Mouse (Mus musculus): Measurements from ENCODE around the gene Mlxip.

The Mlxip gene

GRCm38 (mm10) chr5:123394303-123394956 is at the start of gene Mlxip:
TSS of gene Mlxip (plus strand) at chr5:123394798.
- peak; percentile 91 for DNase-seq

- DNase-seq, result peak; percentile 54
These were observed 49.4 kb upstream of the Mlxip start for GRCm38 (mm10) chr5:123344963-123345852.

DNA sequence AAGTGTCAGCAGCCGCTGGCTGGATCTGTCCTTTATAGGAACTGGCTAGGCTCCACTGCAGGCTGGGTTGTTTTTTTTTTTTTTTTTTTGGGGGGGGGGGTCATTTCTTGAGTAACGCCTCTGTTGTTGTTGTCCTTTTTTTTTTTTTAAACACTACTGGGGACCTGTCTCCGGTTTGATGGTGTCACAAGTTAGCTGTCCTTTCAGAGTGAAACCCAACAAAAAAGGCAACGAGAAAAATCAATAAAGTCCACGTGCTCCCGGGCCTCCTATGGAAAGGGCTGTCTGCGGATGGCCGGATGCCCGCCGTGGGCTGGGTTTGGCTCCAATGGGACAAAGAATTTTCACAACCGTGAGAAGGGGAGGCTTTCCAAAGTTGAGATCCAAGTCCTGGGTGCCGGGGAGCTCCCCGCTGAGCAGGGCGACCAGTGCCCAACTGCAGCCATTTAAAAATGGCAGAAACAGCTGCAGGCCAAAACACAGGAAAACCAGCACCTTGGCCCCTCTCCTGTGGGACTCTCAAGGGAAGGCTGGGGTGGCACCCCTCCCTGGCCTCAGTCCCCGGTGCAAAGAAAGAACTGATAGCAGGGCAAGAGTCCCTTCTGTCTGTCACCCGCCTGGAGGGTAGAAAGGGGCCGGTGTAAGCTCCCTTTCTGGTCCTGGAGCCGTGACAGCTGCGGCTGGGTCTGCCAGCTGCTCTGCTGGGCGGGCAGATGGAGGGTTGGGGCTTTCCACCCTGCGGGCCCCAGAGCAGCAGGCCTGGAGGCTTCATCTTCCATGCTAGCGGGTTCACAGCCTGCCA is 48.5 kb upstream of the Mlxip start:
- DNase-seq, result peak; percentile 70

DNA sequence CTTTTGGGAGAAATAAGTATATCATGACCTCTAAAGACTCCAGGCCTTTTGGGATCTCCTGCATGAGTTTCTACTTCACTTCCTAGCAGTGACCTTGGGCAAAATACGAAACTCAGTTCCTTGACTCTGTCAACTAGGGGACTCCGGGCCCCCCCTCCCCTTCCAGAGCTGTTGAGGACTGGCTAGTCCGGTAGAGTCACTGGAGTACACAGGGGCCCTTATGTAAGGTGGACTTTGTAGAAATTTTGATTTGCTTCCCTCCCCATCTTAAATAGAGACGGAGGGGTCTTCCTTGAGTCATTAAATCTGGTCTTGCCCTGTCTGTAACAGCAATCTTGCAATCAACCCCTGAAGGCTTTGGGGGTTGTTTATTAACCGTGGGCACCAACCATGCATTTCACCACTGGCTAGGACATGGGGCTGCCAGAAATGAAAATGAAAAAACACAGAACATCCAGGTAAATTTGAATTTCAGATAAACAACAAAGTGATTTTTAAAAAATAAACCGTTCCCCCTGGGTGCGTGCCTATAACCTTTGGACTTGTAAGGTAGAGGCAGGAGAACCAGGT is 47.8 kb upstream of the Mlxip start:
- no peak for DNase-seq

- DNase-seq, result no peak
These were observed 46.6 kb upstream of the Mlxip start for GRCm38 (mm10) chr5:123347985-123348384.

DNA sequence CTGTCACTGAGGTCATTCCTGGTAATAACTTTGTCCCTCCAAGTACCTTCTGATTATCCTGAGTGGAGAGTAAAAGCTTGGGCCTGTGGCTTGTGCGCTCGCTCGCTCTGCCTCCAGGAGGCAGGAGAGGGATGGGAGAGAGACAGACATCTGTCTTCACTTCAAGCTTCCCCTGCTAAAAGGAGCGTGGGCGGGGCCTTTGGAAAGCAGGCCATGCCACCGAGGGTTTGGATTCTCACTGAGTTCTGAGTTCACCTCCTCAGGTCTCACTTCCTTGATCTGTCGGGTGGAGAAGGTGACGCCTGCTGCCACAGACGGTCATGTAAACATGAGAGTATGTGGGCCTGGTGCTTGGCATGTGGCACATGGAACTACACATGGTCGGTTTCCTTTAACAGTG is 44.2 kb upstream of the Mlxip start:
- DNase-seq, result no peak

- no peak for DNase-seq
These were observed 38.7 kb upstream of the Mlxip start for GRCm38 (mm10) chr5:123355918-123356317.

- no peak for DNase-seq
These were observed 37.3 kb upstream of the Mlxip start for GRCm38 (mm10) chr5:123357253-123357652.

GRCm38 (mm10) chr5:123359431-123359830 is 35.2 kb upstream of the Mlxip start:
- DNase-seq, result no peak

GRCm38 (mm10) chr5:123362911-123363310 is 31.7 kb upstream of the Mlxip start:
- no peak for DNase-seq

DNA sequence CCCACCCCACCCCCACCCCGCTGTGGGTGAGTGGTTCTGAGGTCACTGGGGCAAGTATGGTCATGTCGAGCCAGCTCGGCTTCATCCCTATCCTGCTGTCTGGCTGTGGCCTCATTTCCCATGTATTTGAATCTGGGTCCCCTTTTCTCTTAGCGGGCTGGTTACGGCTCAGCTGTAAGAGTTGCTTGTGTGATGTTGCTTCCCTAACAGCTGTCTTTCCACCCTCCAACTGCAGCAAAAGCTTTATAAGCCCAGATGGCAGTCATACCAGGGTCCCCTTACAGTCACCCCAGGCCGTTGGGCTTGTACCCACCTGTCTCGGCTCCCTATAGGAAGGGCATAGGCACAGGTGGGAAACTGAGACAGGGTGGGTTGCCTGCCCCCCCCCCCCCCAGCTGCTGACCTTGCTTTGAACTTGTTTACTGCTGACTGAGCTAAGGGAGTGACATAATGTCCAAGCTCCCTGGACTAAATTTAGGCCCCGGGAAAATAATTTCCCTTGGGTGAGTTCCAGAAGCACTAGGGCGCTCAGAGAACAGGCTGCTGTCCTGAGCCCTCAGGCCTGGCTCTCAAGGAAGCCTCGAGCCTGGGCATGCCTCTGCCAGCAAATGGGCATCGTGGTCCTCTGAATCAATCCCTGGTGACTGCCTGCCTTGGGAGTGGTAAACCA is 30.2 kb upstream of the Mlxip start:
- peak; percentile 85 for DNase-seq

DNA sequence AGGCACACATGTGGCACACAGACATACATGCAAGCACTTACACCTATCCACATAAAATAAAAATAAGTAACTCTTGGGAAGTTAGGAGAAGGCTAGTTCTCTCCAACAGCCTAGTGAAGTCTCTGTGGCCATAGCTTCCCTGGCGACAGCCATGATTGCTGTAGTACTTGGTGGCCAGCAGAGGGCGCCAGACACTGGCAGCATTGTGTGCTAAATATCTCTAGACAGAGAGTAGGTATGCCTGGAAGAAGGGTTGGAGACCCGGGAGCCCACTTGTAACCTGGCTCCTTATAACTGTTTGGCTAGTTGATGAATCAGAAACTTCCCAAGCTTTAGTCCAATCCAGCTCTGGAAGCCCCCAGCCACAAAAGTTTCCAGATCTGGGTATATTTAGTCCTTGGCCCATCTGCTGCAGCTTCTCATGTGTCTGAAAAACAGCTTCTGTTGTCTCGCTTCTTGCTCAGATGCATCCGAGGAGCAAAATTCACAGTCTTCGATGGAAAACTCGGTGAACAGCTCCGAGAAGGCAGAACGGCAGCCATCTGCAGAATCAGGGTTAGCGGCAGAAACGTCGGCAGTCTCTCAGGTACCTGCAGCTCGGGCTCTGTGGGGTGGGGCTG is 25.6 kb upstream of the Mlxip start:
- DNase-seq, result no peak

GRCm38 (mm10) chr5:123370049-123370448 is 24.5 kb upstream of the Mlxip start:
- DNase-seq, result no peak

- no peak for DNase-seq
These were observed 19.3 kb upstream of the Mlxip start for GRCm38 (mm10) chr5:123375262-123375661.

DNA sequence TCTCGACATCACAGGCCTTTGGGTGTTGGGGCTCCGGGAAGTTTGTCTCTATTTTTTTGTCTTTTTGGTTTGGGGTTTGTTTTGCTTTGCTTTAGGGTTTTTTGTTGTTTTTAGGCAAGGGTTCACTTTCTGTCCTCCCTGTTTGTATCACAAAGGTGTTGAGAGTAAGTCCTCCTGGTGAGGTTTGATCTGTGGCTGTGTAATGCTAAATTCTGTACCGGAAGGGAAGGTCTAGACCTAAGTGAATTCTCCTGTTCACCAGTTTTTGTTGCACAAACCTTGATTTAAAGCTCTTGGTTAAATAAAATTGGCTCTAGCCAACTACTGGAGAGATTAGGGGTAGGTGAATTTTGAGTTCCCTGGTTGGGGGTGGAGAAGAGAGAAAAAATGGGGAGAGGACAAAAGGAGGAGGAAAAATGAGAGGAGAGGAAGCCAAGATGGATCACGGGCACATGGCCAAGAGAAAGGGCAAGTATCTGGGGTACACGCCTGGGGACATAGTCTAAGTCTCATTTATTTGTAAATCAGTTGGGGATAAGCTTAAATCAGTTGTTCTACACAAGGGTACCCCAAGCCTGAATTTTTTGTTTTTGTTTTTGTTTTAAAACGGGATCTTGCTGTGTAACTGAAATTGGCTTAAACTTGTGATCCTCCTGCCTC is 18.7 kb upstream of the Mlxip start:
- DNase-seq, result no peak

- DNase-seq, result peak; percentile 72
These were observed 18.0 kb upstream of the Mlxip start for GRCm38 (mm10) chr5:123376569-123376968.

GRCm38 (mm10) chr5:123377120-123377955 is 17.3 kb upstream of the Mlxip start:
- DNase-seq, result peak; percentile 67

DNA sequence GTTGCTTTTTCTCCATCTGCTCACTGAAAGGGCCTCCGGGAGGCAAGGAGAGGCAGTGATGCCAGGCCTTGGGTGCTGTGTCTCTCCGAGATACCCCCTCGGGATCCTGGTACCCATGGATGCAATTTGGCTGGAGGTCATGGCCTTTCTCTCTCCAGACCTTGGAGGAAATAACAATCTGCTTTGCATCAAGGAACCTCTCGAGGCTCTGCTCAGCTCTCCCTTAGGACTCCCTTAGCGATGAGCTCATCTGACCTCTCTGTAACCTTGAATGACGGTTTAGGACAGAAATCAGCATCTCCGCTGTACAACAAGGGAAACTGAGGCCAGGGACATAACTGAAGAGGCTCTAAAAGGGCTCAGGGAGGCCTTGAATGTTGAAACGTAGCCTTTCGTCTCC is 15.9 kb upstream of the Mlxip start:
- no peak for DNase-seq

GRCm38 (mm10) chr5:123379504-123379931 is 15.1 kb upstream of the Mlxip start:
- no peak for DNase-seq

- no peak for DNase-seq
These were observed 12.6 kb upstream of the Mlxip start for GRCm38 (mm10) chr5:123381968-123382367.

All from cerebellum, adult 11-12 months (tissue).